Mouse (Mus musculus) cerebellum, adult 11-12 months (tissue): ENCODE measurements around the gene Cdk20.
"Not testable (repeated sequence)": the region's sequence is repeated elsewhere in the genome, so short reads cannot be mapped to it uniquely, and the experiment has no call there.

Source experiments
- DNase-seq: peaks from one replicate; pipeline ENCODE4 v3.0.0; 2022

Gene Cdk20

GRCm38 (mm10) chr13:64424347-64424746 is 7.8 kb upstream of the Cdk20 start:
- DNase-seq: no peak

GRCm38 (mm10) chr13:64425280-64425679 is 6.8 kb upstream of the Cdk20 start:
- DNase-seq: no peak

GRCm38 (mm10) chr13:64429328-64429727 is 2.8 kb upstream of the Cdk20 start:
- no peak for DNase-seq

GRCm38 (mm10) chr13:64437801-64438200 is 5.7 kb downstream of the Cdk20 start:
- peak; percentile 25 for DNase-seq

- peak; percentile 64 for DNase-seq
Measured at GRCm38 (mm10) chr13:64438863-64439452, 6.8 kb downstream of the Cdk20 start.

- DNase-seq: no peak
Measured at GRCm38 (mm10) chr13:64439471-64439870, 7.4 kb downstream of the Cdk20 start.

- no peak for DNase-seq
Measured at GRCm38 (mm10) chr13:64440592-64440991, 8.5 kb downstream of the Cdk20 start.

GRCm38 (mm10) chr13:64443263-64443894 is 11.3 kb downstream of the Cdk20 start:
- peak; percentile 44 for DNase-seq

GRCm38 (mm10) chr13:64445254-64445920 is 13.3 kb downstream of the Cdk20 start:
- DNase-seq: no peak

- DNase-seq: no peak
Measured at GRCm38 (mm10) chr13:64447947-64448346, 15.8 kb downstream of the Cdk20 start.

- DNase-seq: no peak
Measured at GRCm38 (mm10) chr13:64448729-64449128, 16.6 kb downstream of the Cdk20 start.

- DNase-seq: no peak
Measured at GRCm38 (mm10) chr13:64450001-64450794, 18.1 kb downstream of the Cdk20 start.

- not testable (repeated sequence) for DNase-seq
Measured at GRCm38 (mm10) chr13:64457225-64457978, 25.3 kb downstream of the Cdk20 start.

GRCm38 (mm10) chr13:64458181-64458580 is 26.1 kb downstream of the Cdk20 start:
- peak; percentile 67 for DNase-seq

GRCm38 (mm10) chr13:64462581-64462980 is 30.5 kb downstream of the Cdk20 start:
- DNase-seq: no peak

GRCm38 (mm10) chr13:64465166-64465565 is 33.1 kb downstream of the Cdk20 start:
- peak; percentile 49 for DNase-seq

GRCm38 (mm10) chr13:64467886-64468285 is 35.8 kb downstream of the Cdk20 start:
- DNase-seq: no peak

- DNase-seq: no peak
Measured at GRCm38 (mm10) chr13:64477968-64478367, 45.9 kb downstream of the Cdk20 start.

GRCm38 (mm10) chr13:64479960-64480359 is 47.8 kb downstream of the Cdk20 start:
- no peak for DNase-seq

- DNase-seq: no peak
Measured at GRCm38 (mm10) chr13:64489886-64490285, 57.8 kb downstream of the Cdk20 start.
